Mouse (Mus musculus) urinary bladder, postnatal 10 days (tissue): ENCODE measurements at regions not wholly inside any gene's neighbourhood (a gene's known extent, or its start where the extent isn't known, plus 50 kb on each side); places are given as distances from the start of the nearest gene placed in this dataset.

Experiments
- DNase-seq: peaks from one replicate; pipeline ENCODE4 v3.0.0; 2022; ENCODE audit warnings: low spot score

- DNase-seq = no peak
Observed at GRCm38 (mm10) chr11:43370025-43370424, 56.0 kb downstream of the Pttg1 start.

GRCm38 (mm10) chr11:43368346-43368745, 57.7 kb downstream of the Pttg1 start:
- no peak for DNase-seq

GRCm38 (mm10) chr11:43361858-43362257, 64.2 kb downstream of the Pttg1 start:
- no peak for DNase-seq

GRCm38 (mm10) chr11:43358390-43359291, 67.4 kb downstream of the Pttg1 start:
- no peak for DNase-seq

- no peak for DNase-seq
Observed at GRCm38 (mm10) chr11:43353602-43354001, 72.4 kb downstream of the Pttg1 start.

- DNase-seq = no peak
Observed at GRCm38 (mm10) chr11:43353030-43353429, 73.0 kb downstream of the Pttg1 start.

GRCm38 (mm10) chr11:43351818-43352217, 74.2 kb downstream of the Pttg1 start:
- no peak for DNase-seq

- DNase-seq = no peak
Observed at GRCm38 (mm10) chr11:43351348-43351747, 74.7 kb downstream of the Pttg1 start.

- DNase-seq = no peak
Observed at GRCm38 (mm10) chr11:43350242-43350641, 75.8 kb downstream of the Pttg1 start.

- DNase-seq = no peak
Observed at GRCm38 (mm10) chr11:43349564-43349963, 76.5 kb downstream of the Pttg1 start.

GRCm38 (mm10) chr11:43348571-43348970, 77.5 kb downstream of the Pttg1 start:
- DNase-seq = peak; percentile 34

GRCm38 (mm10) chr11:43346489-43346888, 79.6 kb downstream of the Pttg1 start:
- DNase-seq = no peak

GRCm38 (mm10) chr11:43344767-43345561, 81.1 kb downstream of the Pttg1 start:
- DNase-seq = no peak

- DNase-seq = no peak
Observed at GRCm38 (mm10) chr11:43343574-43343973, 82.5 kb downstream of the Pttg1 start.

- no peak for DNase-seq
Observed at GRCm38 (mm10) chr11:43338377-43338993, 87.6 kb downstream of the Pttg1 start.

- DNase-seq = no peak
Observed at GRCm38 (mm10) chr11:43335668-43336265, 90.3 kb downstream of the Pttg1 start.

GRCm38 (mm10) chr11:43333547-43333946, 92.5 kb downstream of the Pttg1 start:
- DNase-seq = no peak

- no peak for DNase-seq
Observed at GRCm38 (mm10) chr11:43313996-43314395, 112.1 kb downstream of the Pttg1 start.
